Mouse (Mus musculus): ENCODE data around the gene Olfr982. TPM values are rescaled to one million over a fixed set of nuclear protein-coding genes. Genes with fewer than 3 reads are reported as not detected.

The Olfr982 gene
- polyA plus RNA-seq (2012; rRNA removed): not detected in 2 replicates

DNA sequence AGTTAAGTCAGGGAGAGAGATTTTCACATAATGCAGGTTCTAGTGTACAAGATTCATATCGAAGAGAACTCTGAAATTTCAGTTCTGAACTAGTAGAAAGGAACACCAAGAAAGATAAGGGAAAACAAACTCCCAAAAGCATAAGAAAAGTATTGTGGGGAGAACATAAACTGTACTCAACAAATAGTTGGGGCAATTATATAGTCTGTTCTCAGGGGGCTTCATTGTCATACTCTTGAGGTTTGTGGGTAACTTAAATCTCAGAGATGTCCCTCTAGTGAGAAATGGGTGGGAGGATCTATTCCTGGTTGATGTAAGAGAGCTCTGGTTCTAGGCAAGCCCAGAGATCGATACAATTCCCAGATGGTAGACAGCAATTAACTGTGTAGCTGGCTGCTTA, at the start of gene Olfr982:
TSS of gene Olfr982 (plus strand) at position 301 of the 400 bp plus-strand sequence.

DNA sequence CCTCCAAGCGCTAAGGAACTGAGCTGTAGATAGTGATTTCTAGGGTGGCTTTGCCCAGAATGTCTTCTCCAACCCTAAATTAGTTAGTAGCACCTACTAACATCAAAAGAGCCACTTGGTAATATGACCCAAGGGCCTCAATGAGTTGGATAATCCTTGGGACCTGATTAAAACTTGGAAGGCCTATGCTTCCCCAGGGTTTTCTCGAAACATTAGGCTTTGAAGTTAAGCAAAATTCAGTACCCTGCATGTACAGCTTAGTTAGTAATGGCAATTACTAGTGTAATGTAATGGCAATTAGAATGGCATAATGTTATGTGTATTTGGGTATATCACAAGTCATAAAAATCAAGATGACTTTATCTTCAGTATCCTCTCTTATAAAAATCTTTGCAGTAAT, 19.9 kb downstream of the Olfr982 start, which contains the start of gene Olfr983:
TSS of gene Olfr983 (minus strand) at position 101 of the 400 bp plus-strand sequence.

DNA sequence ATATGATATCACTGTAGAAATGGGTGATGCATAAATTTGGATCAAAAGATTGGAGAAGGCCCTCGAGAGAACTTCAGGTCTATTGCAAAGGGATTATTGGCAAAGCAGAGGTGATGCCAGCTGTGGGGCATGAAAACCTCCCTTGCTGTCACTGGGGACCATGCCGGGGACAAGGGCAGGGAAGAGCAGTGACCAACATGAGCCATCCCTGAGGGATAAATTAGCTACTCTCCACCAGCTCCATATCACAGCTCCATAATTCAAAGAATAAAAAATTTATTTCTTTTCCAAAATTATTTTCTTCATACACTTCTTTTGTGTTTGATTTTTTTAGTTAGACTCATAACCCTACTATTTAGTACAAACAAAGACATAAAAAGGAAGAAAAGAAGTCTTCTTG, 40.5 kb downstream of the Olfr982 start, which contains the start of gene Olfr984:
TSS of gene Olfr984 (minus strand) at position 101 of the 400 bp plus-strand sequence.

Other genes starting within 250 kb of the Olfr982 start
- not detected in 2 replicates for gene Olfr971, start 237.0 kb upstream of the Olfr982 start, polyA plus RNA-seq (2012; rRNA removed)
- not detected in 2 replicates for gene Olfr972, start 207.4 kb upstream of the Olfr982 start, polyA plus RNA-seq (2012; rRNA removed)
- not detected in 2 replicates for gene Olfr229, start 166.5 kb upstream of the Olfr982 start, polyA plus RNA-seq (2012; rRNA removed)
- gene Olfr974, start 136.3 kb upstream of the Olfr982 start, polyA plus RNA-seq (2012; rRNA removed): not detected in 2 replicates
- gene Olfr975, start 121.8 kb upstream of the Olfr982 start, polyA plus RNA-seq (2012; rRNA removed): 0.04 TPM in 1 of 2 replicates, not detected in the other
- gene Olfr976, start 112.7 kb upstream of the Olfr982 start, polyA plus RNA-seq (2012; rRNA removed): not detected in 2 replicates
- not detected in 2 replicates for gene Olfr978, start 81.7 kb upstream of the Olfr982 start, polyA plus RNA-seq (2012; rRNA removed)
- not detected in 2 replicates for gene Olfr979, start 70.4 kb upstream of the Olfr982 start, polyA plus RNA-seq (2012; rRNA removed)
- gene Olfr980, start 64.2 kb upstream of the Olfr982 start, polyA plus RNA-seq (2012; rRNA removed): not detected in 2 replicates
- gene Olfr981, start 52.4 kb upstream of the Olfr982 start, polyA plus RNA-seq (2012; rRNA removed): not detected in 2 replicates
- not detected in 2 replicates for gene Olfr983, start 19.8 kb downstream of the Olfr982 start, polyA plus RNA-seq (2012; rRNA removed)
- not detected in 2 replicates for gene Olfr984, start 40.4 kb downstream of the Olfr982 start, polyA plus RNA-seq (2012; rRNA removed)
- not detected in 2 replicates for gene Olfr985, start 56.4 kb downstream of the Olfr982 start, polyA plus RNA-seq (2012; rRNA removed)
- gene Tmem225, start 74.3 kb downstream of the Olfr982 start, polyA plus RNA-seq (2012; rRNA removed): not detected in 2 replicates
- not detected in 2 replicates for gene Olfr986, start 107.1 kb downstream of the Olfr982 start, polyA plus RNA-seq (2012; rRNA removed)
- 0.09 and 0.30 TPM in 2 replicates for gene Zfp202, start 118.5 kb downstream of the Olfr982 start, polyA plus RNA-seq (2012; rRNA removed)
- 0.03 and 0.13 TPM in 2 replicates for gene Scn3b, start 195.4 kb downstream of the Olfr982 start, polyA plus RNA-seq (2012; rRNA removed)

All from stomach, adult 2 months (tissue).